Mouse (Mus musculus): Measurements from ENCODE around the gene Tmem14a. TPM values are rescaled to one million over a fixed set of nuclear protein-coding genes. Genes with fewer than 3 reads are reported as not detected.
"Not testable (repeated sequence)": the region's sequence is repeated elsewhere in the genome, so short reads cannot be mapped to it uniquely, and the experiment has no call there.

Gene Tmem14a
- polyA plus RNA-seq, 1 experiment from 2014 or later, result 26.1 TPM

DNA sequence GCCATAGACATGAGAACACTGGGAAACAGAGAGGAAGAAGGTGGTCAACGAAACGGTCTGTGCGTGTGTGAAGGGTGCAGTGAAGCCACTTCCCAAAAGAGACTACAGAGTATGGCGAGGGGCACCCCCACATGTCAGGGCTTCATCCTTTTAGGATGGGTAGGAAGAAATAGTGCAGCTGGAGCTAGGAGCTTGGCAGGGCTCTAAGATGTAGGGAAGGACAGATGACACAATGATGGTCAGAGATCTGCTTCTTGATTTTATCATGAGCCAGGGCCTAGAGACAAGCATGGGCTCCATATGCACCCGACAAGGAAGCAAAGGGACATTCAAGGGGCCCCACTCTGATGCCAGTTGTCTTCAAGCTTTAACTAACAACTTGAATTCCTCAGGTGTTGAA is 44.0 kb downstream of the Tmem14a start:
- ATAC-seq, result no peak
- Histone ChIP-seq H3K9me3 (ENCODE audit: control insufficient read depth, low read length) (no peaks in the 10 kb centered on the region), H3K27ac (ENCODE audit: low read depth, low read length) (no peak overlapping the region), H3K9ac (ENCODE audit: low read depth, low read length) (no peak overlapping the region), H3K4me3 (ENCODE audit: low read length) (no peak overlapping the region), H3K4me2 (ENCODE audit: low read length) (no peak overlapping the region), H3K36me3 (ENCODE audit: control insufficient read depth, insufficient read depth, low read length) (no peaks in the 10 kb centered on the region), H3K4me1 (ENCODE audit: control insufficient read depth, insufficient read depth, low read depth, low read length) (no peaks in the 10 kb centered on the region), H3K27me3 (replicated peaks; ENCODE audit: control insufficient read depth, insufficient read depth, low read length) (no peaks in the 10 kb centered on the region)
- WGBS, result 92% methylated on average over 5 of the region's 5 CpGs

DNA sequence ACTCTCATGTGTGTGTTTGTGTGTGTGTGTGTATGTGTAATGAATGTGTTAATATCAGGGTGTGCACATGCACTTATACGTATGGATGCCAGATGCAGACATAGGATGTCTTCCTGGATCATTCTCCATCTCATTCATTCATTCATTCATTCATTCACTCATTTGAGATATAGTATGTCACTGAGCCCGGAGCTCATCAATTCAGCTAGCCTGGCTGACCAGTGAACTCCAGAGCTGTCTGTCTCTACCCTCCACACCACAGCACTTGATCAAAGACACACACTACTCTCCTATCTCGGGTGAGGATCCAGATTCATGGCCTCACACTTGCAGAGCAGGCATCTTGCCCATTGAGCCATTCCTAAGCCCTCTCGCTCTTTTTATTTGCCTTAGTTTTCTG is 45.6 kb downstream of the Tmem14a start:
- Histone ChIP-seq H3K27me3 (replicated peaks; ENCODE audit: control insufficient read depth, insufficient read depth, low read length) (no peaks in the 10 kb centered on the region), H3K4me2 (ENCODE audit: low read length) (no peak overlapping the region), H3K27ac (ENCODE audit: low read depth, low read length) (no peak overlapping the region), H3K9ac (ENCODE audit: low read depth, low read length) (no peak overlapping the region), H3K9me3 (ENCODE audit: control insufficient read depth, low read length) (no peaks in the 10 kb centered on the region), H3K4me3 (ENCODE audit: low read length) (no peak overlapping the region), H3K36me3 (ENCODE audit: control insufficient read depth, insufficient read depth, low read length) (no peaks in the 10 kb centered on the region), H3K4me1 (ENCODE audit: control insufficient read depth, insufficient read depth, low read depth, low read length) (no peaks in the 10 kb centered on the region)
- WGBS, result 85% methylated on average over 4 of the region's 4 CpGs
- no peak for ATAC-seq

DNA sequence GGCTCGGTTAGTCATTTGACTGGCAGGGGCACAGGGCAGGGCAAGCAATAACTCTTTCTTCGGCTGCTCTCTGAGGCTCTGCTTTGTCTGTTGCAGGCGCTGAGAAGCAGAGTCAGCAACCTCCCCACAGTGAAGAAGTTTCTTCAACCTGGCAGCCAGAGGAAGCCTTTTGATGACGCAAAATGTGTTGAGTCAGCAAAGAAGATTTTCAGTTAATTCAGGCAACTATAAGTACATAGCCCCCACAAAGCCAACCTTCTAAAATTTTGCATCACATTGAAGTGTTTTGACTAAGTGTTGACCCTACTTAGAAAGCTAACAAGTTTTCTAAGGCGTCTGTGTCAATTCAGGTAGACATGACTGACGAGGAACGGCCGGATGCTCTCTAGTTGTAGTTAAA is 46.4 kb downstream of the Tmem14a start:
- Histone ChIP-seq H3K27ac (ENCODE audit: low read depth, low read length) (no peak overlapping the region), H3K27me3 (replicated peaks; ENCODE audit: control insufficient read depth, insufficient read depth, low read length) (no peaks in the 10 kb centered on the region), H3K4me3 (ENCODE audit: low read length) (no peak overlapping the region), H3K4me1 (ENCODE audit: control insufficient read depth, insufficient read depth, low read depth, low read length) (no peaks in the 10 kb centered on the region), H3K9me3 (ENCODE audit: control insufficient read depth, low read length) (no peaks in the 10 kb centered on the region), H3K4me2 (ENCODE audit: low read length) (no peak overlapping the region), H3K9ac (ENCODE audit: low read depth, low read length) (no peak overlapping the region), H3K36me3 (ENCODE audit: control insufficient read depth, insufficient read depth, low read length) (no peaks in the 10 kb centered on the region)
- ATAC-seq, result no peak
- 76% methylated on average over 8 of the region's 8 CpGs for WGBS

DNA sequence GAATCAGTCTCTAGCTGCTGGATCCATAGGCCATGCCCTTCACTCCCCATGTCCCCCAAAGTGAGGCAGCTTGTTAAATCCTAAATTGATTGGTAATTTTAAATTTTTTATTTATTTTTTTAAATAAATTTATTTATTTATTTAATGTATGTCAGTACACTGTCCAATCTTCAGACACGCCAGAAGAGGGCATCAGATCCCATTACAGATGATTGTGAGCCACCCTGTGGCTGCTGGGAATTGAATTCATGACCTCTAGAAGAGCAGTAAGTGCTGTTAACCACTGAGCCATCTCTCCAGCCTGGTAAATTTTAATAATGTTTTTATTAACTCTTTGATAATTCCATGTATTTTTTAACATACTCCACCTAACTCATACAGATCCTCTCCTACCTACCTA is 48.4 kb downstream of the Tmem14a start:
- Histone ChIP-seq H3K9me3 (ENCODE audit: control insufficient read depth, low read length) (no peaks in the 10 kb centered on the region), H3K36me3 (ENCODE audit: control insufficient read depth, insufficient read depth, low read length) (no peaks in the 10 kb centered on the region), H3K4me1 (ENCODE audit: control insufficient read depth, insufficient read depth, low read depth, low read length) (no peaks in the 10 kb centered on the region), H3K9ac (ENCODE audit: low read depth, low read length) (no peak overlapping the region), H3K27me3 (replicated peaks; ENCODE audit: control insufficient read depth, insufficient read depth, low read length) (no peaks in the 10 kb centered on the region), H3K4me2 (ENCODE audit: low read length) (no peak overlapping the region), H3K27ac (ENCODE audit: low read depth, low read length) (no peak overlapping the region), H3K4me3 (ENCODE audit: low read length) (no peak overlapping the region)
- WGBS, result 72% methylated on average over 1 of the region's 1 CpGs
- no peak for ATAC-seq

DNA sequence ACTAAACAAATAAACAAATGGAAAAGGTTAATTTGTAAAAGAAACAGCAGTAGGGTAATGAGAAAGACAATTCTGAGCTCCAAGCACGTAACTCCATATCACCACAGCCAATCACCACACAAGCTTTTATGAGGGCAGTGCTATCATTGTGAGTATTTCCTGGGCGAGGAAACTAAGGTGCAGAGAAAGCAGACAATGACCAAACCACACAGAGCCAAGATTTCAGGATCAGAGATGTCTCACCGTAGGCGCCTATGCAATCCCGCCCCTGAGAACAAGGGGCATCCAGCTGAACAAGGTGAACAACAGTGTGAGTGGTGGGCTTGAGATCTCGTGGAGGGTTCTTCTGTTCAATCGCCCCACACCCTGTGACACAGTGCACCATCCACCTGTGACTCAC is 49.1 kb downstream of the Tmem14a start:
- ATAC-seq; H3K9me3 ChIP-seq (ENCODE audit: control insufficient read depth, low read length); H3K4me3 ChIP-seq (ENCODE audit: low read length); H3K9ac ChIP-seq (ENCODE audit: low read depth, low read length); H3K4me2 ChIP-seq (ENCODE audit: low read length); H3K27ac ChIP-seq (ENCODE audit: low read depth, low read length); H3K4me1 ChIP-seq (ENCODE audit: control insufficient read depth, insufficient read depth, low read depth, low read length); H3K36me3 ChIP-seq (ENCODE audit: control insufficient read depth, insufficient read depth, low read length); H3K27me3 ChIP-seq (replicated peaks; ENCODE audit: control insufficient read depth, insufficient read depth, low read length): not testable (repeated sequence)
- 95% methylated on average over 5 of the region's 7 CpGs for WGBS

DNA sequence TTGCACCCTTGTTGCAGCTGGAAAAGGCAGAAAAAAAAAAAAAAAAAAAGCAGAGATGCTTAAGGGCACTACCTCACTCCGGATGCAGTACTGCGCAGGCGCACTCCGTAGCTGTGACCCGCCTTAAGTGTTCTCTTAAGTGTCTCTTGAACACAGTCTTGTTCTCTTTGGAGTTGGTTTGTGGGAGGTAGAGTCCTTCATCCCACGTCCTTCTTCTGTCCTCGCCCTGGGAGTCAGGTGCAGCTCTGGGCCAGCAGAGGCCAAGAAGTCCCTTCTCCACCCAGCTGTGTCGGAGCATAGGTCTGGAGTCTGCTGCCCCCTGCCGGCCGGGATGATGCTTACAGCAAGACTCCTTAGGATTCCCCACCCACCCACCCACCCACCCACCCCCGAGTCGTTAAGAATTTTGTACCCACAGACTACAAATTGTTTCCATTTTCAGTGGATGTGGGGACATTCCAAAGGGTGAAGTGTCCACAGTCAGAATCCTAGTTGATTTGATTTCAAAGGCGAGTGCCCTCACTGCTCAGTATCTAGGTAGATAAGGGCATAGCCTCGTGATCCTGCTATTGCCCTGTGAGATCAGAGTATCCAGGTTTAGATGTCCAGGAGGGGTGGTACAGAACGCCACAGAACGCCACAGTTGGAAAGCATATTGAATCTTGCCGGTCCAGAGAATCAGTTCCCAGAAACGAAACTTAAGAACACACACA is 53.1 kb downstream of the Tmem14a start:
- 24% methylated on average over 18 of the region's 18 CpGs for WGBS
- peak; percentile 78 for ATAC-seq

DNA sequence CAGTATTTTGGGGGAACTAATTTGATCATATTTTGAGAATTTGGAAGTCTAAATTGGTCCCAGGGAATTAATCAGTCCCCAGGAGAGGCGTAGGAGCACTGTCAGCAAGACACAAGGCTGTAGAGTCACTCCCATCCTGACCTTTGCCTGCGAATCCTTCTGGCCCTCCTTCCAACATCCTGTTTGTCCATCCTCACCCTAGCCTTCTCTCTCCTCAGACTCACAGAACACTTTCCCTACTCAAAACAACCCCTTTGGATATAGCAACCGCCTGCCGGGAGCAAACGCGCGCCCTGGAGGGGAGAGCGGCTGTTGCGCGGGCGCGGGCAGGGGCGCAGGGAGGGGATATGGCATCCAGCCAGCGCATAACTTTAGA is 53.7 kb downstream of the Tmem14a start:
- Histone ChIP-seq H3K4me1 (ENCODE audit: control insufficient read depth, insufficient read depth, low read depth, low read length) (no peaks in the 10 kb centered on the region), H3K4me2 (ENCODE audit: low read length) (peak overlapping the region; percentile 58), H3K27ac (ENCODE audit: low read depth, low read length) (no peak overlapping the region), H3K27me3 (replicated peaks; ENCODE audit: control insufficient read depth, insufficient read depth, low read length) (no peaks in the 10 kb centered on the region), H3K9ac (ENCODE audit: low read depth, low read length) (peak overlapping the region; percentile 12; the same call in 1 of the 2 replicates), H3K4me3 (ENCODE audit: low read length) (peak overlapping the region; percentile 25), H3K36me3 (ENCODE audit: control insufficient read depth, insufficient read depth, low read length) (no peaks in the 10 kb centered on the region), H3K9me3 (ENCODE audit: control insufficient read depth, low read length) (no peaks in the 10 kb centered on the region)
- 12% methylated on average over 14 of the region's 14 CpGs for WGBS
- peak; percentile 44; the same call in 1 of the 2 replicates for ATAC-seq

More for the DNA sequence above, 53.1 kb downstream of the Tmem14a start:
- peak overlapping the region; percentile 58 for H3K4me2 ChIP-seq (ENCODE audit: low read length)
- peak overlapping the region; percentile 12; the same call in 1 of the 2 replicates for H3K9ac ChIP-seq (ENCODE audit: low read depth, low read length)
- H3K36me3 ChIP-seq (ENCODE audit: control insufficient read depth, insufficient read depth, low read length), result no peaks in the 10 kb centered on the region
- no peaks in the 10 kb centered on the region for H3K4me1 ChIP-seq (ENCODE audit: control insufficient read depth, insufficient read depth, low read depth, low read length)
- no peak overlapping the region for H3K27ac ChIP-seq (ENCODE audit: low read depth, low read length)
- H3K4me3 ChIP-seq (ENCODE audit: low read length), result peak overlapping the region; percentile 25
- H3K9me3 ChIP-seq (ENCODE audit: control insufficient read depth, low read length), result no peaks in the 10 kb centered on the region
- no peaks in the 10 kb centered on the region for H3K27me3 ChIP-seq (replicated peaks; ENCODE audit: control insufficient read depth, insufficient read depth, low read length)

DNA sequence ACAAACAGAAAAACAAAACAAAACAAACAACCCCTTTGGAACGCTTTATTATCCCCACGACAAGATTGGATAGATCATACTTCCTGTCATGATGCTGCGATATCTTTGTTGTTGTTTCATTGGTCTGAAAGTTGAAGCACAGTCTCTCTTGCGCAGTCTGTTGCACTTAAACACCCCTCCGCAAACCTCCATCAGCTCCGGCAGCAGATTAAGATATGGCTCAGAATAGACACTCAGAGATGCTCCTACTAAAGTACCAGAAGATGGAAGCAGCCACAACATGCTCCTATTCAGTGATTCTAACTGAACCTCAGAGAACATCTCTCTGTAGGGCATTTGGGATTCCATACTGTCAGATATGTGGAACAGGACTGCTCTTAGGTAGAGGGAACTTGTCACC is 54.7 kb downstream of the Tmem14a start:
- 93% methylated on average over 6 of the region's 6 CpGs for WGBS
- Histone ChIP-seq H3K4me1 (ENCODE audit: control insufficient read depth, insufficient read depth, low read depth, low read length) (no peaks in the 10 kb centered on the region), H3K36me3 (ENCODE audit: control insufficient read depth, insufficient read depth, low read length) (no peaks in the 10 kb centered on the region), H3K27me3 (replicated peaks; ENCODE audit: control insufficient read depth, insufficient read depth, low read length) (no peaks in the 10 kb centered on the region), H3K4me2 (ENCODE audit: low read length) (no peak overlapping the region), H3K9ac (ENCODE audit: low read depth, low read length) (no peak overlapping the region), H3K9me3 (ENCODE audit: control insufficient read depth, low read length) (no peaks in the 10 kb centered on the region), H3K27ac (ENCODE audit: low read depth, low read length) (no peak overlapping the region), H3K4me3 (ENCODE audit: low read length) (no peak overlapping the region)
- ATAC-seq, result no peak

DNA sequence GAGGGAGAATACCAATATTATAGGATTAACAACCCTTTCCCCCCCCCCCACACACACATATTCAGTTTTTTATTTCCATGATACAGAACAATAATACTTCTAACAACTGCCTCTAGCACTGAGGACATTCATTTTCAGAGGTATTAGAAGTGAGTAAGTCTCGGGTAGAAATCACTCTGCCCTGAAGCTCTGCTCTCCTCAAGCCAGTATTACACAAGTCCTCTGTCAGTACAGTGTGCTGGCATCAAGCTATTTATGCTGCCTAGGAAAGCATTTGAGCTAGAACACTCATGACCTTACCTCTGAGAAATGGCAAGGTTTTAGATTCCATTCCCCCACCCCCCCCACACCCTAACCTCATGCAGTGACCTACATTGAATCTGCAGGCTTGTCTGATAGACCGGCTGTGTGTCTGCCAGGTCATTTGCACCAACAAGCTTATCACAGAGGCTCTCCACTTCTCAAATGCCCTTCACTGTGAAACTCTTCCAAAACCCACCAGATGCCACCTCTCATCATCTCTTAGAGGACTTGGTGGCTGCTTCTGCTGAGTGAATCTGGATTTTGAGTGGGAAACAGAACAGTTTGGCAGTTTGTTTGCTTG is 56.2 kb downstream of the Tmem14a start:
- no peak for ATAC-seq
- WGBS, result 81% methylated on average over 2 of the region's 2 CpGs

More for the DNA sequence above, 56.2 kb downstream of the Tmem14a start:
- no peaks in the 10 kb centered on the region for H3K27me3 ChIP-seq (replicated peaks; ENCODE audit: control insufficient read depth, insufficient read depth, low read length)
- H3K4me2 ChIP-seq (ENCODE audit: low read length), result no peak overlapping the region
- no peaks in the 10 kb centered on the region for H3K4me1 ChIP-seq (ENCODE audit: control insufficient read depth, insufficient read depth, low read depth, low read length)
- H3K36me3 ChIP-seq (ENCODE audit: control insufficient read depth, insufficient read depth, low read length), result no peaks in the 10 kb centered on the region
- no peak overlapping the region for H3K9ac ChIP-seq (ENCODE audit: low read depth, low read length)
- no peaks in the 10 kb centered on the region for H3K9me3 ChIP-seq (ENCODE audit: control insufficient read depth, low read length)
- no peak overlapping the region for H3K27ac ChIP-seq (ENCODE audit: low read depth, low read length)
- no peak overlapping the region for H3K4me3 ChIP-seq (ENCODE audit: low read length)

All from hindbrain, embryonic 16.5 days (tissue).